Mouse (Mus musculus) heart, adult 2 months (tissue): ENCODE measurements at regions not wholly inside any gene's neighbourhood (a gene's known extent, or its start where the extent isn't known, plus 50 kb on each side); places are given as distances from the start of the nearest gene placed in this dataset.

ENCODE experiments used
- CTCF ChIP-seq: fragments of 200-600 bp; IDR thresholded peaks from 2 replicates; pipeline ENCODE4 v1.8.1; 2022; ENCODE audit warnings: antibody characterized with exemption, mild to moderate bottlenecking, moderate library complexity
- EP300 ChIP-seq: fragments of 200-500 bp; IDR thresholded peaks from 2 replicates; pipeline ENCODE4 v1.6.1; 2011; ENCODE audit warnings: low read depth, low read length, control low read depth; ENCODE audit not compliant: insufficient read depth

- TF ChIP-seq EP300: no peak
- no peak for TF ChIP-seq CTCF
Measured at GRCm38 (mm10) chr17:4941286-4941800, 52.8 kb upstream of the Arid1b start.
